Mouse (Mus musculus) cerebellum, adult 2 months (tissue): ENCODE data around the gene Pced1b.

Source experiments
- CTCF ChIP-seq: fragments of 200-500 bp; IDR thresholded peaks from 2 replicates; pipeline ENCODE4 v1.5.1; 2011; ENCODE audit warnings: low read depth, mild to moderate bottlenecking, control low read depth, low read length, moderate library complexity, borderline replicate concordance; ENCODE audit not compliant: insufficient read depth
- POLR2A ChIP-seq: fragments of 200-500 bp; IDR thresholded peaks from 2 replicates; pipeline ENCODE4 v1.6.1; 2011; ENCODE audit warnings: low read length, control low read depth, borderline replicate concordance; ENCODE audit not compliant: insufficient read depth

DNA sequence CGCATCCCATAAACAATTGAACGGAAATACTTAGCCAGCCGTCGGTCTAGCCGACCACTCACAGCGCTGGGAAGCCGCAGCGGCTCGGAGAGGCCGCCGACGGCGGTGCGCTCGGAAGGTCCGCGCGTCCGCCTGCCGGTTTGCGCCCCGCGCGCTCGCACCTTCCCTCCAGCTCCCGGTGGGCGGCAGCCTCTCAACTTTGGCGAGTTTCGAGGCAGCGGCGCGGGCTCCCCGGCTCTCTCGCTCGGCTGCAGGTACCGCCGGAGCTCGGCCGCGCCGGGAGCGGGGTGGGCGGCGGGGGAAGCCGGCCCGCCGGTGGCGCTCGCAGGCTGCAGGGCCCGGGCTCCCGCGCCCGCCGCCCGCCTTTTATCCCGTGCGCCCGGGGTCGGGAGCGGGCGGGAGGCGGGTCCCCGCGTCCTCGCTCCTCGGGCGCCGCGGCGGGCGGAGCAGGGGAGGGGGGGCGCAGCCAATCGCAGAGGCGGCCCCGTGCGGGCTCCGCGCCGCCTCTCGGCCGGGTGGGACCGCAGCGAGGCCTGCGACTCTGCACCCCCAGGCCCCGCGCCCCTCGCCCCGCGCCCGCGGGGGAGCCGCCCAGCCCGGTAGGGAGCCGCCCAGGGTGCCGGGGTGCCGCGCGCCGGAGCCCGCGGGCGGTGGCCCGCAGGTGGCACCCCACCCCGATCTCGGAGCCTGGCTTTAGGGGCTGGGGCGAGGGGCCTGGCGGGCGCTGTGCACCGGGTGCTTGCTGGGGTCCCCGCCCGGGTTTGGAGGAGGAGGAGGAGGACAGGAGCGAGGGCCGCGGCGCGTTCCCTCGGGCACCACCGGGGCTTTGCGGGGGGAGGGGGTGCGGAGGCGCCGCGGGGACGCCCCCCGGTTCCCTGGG is at the start of gene Pced1b, which contains the start of gene Amigo2:
- TF ChIP-seq POLR2A: no peak
- no peak for TF ChIP-seq CTCF
